Mouse (Mus musculus): ENCODE measurements at regions not wholly inside any gene's neighbourhood (a gene's known extent, or its start where the extent isn't known, plus 50 kb on each side); places are given as distances from the start of the nearest gene placed in this dataset.

- H3K9me3 ChIP-seq: no peaks in the 10 kb centered on the region
- no peaks in the 10 kb centered on the region for H3K36me3 ChIP-seq (replicated peaks)
- H3K27me3 ChIP-seq (replicated peaks): no peaks in the 10 kb centered on the region
- H3K4me2 ChIP-seq: no peak overlapping the region
- H3K9ac ChIP-seq: no peak overlapping the region
- no peak for ATAC-seq (replicated peaks)
- no peak overlapping the region for H3K4me3 ChIP-seq
- no peaks in the 10 kb centered on the region for H3K4me1 ChIP-seq
- H3K27ac ChIP-seq: no peak overlapping the region
These were observed 52.0 kb upstream of the C030005K15Rik start for GRCm38 (mm10) chr10:97778531-97778930.

DNA sequence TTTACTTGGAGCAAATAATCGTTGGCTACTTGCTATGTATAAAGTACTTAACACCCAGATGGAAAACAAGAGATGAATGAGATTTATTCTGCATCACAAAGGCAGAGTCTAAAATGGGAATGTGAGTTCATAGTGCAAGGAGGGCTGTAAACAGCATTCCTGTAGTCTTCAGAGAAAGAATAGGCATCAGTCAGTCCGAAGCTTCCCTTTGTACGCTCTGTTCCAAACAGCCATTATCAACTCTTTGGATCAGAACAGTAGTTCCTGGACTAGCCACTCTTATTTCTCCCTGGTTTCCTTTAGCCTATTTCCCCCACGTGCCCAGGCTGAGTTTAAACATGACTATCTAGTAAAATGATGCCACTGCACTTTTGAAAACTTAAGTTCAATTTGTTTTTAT lies 52.8 kb upstream of the C030005K15Rik start:
- no peaks in the 10 kb centered on the region for H3K27me3 ChIP-seq (replicated peaks)
- no peak overlapping the region for H3K27ac ChIP-seq
- H3K36me3 ChIP-seq (replicated peaks): no peaks in the 10 kb centered on the region
- no peak overlapping the region for H3K4me2 ChIP-seq
- WGBS: 62% methylated on average over 4 of the region's 4 CpGs
- H3K9ac ChIP-seq: no peak overlapping the region
- no peaks in the 10 kb centered on the region for H3K4me1 ChIP-seq
- no peaks in the 10 kb centered on the region for H3K9me3 ChIP-seq
- ATAC-seq (replicated peaks): no peak
- no peak overlapping the region for H3K4me3 ChIP-seq

DNA sequence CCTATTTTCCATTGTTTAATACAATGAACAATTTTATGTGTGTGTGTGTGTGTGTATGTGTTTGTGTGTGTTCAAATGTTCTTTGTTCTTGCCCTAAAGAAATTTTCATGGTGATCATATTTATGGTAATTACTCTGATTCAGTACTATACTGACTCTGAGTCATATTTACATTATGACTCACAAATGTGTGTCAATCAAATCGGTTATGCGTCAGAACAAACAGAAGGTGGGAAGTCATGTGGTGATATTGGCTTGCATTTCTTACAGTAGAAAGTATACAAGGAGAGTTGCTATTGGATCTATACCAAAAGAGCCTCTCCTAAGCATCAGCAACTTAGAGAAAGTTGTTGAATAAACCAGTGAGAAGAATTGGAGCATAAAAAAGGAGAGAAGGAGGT lies 67.2 kb upstream of the C030005K15Rik start:
- Histone ChIP-seq H3K4me3 (no peak overlapping the region), H3K27ac (no peak overlapping the region), H3K36me3 (replicated peaks) (no peaks in the 10 kb centered on the region), H3K27me3 (replicated peaks) (no peaks in the 10 kb centered on the region), H3K4me2 (no peak overlapping the region), H3K4me1 (no peaks in the 10 kb centered on the region), H3K9ac (no peak overlapping the region), H3K9me3 (no peaks in the 10 kb centered on the region)
- WGBS: 88% methylated on average over 2 of the region's 2 CpGs
- no peak for ATAC-seq (replicated peaks)

DNA sequence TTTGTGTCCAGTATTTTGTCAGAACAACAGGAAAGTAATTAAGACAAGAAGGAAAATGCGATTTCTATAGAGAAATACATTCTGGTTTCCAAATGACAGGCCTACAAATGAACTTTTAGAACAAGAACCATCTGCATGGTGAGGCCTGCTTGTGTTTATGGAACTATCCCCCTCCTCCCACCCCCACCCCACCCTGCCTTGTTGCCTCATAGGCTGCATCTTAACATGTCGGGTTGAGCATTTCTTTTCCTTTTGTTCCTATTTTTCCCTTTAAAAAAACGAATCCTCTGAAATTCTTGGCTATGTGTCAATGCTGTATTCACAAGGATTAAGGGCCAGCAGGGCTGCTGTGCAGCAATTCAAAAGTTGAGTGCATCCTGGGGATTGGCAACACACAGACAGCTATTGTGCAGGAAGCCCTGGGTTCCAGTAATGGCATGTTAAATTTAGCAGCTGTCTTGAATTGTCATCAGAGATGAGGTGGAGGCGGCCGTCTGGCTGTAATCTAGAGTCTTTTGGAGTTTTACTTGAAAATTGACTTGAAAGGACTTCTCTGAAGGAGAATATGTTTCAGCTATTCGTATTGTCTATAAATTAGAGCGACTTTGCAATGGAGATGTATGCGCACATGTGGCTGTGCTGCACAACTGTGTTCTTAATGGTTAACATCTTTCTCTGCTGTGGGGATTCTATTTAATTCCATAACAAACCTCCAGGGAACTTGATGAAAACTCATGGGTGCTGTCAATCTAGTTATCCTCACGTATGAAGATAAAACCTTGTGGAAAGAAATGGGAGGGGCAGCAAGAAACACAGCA lies 75.1 kb upstream of the C030005K15Rik start:
- no peak overlapping the region for H3K27ac ChIP-seq
- H3K4me1 ChIP-seq: no peaks in the 10 kb centered on the region
- no peaks in the 10 kb centered on the region for H3K27me3 ChIP-seq (replicated peaks)
- no peaks in the 10 kb centered on the region for H3K36me3 ChIP-seq (replicated peaks)
- 31% methylated on average over 9 of the region's 9 CpGs for WGBS
- H3K4me2 ChIP-seq: no peak overlapping the region
- no peak overlapping the region for H3K9ac ChIP-seq
- peak; percentile 80 for ATAC-seq (replicated peaks)
- no peak overlapping the region for H3K4me3 ChIP-seq
- no peaks in the 10 kb centered on the region for H3K9me3 ChIP-seq

DNA sequence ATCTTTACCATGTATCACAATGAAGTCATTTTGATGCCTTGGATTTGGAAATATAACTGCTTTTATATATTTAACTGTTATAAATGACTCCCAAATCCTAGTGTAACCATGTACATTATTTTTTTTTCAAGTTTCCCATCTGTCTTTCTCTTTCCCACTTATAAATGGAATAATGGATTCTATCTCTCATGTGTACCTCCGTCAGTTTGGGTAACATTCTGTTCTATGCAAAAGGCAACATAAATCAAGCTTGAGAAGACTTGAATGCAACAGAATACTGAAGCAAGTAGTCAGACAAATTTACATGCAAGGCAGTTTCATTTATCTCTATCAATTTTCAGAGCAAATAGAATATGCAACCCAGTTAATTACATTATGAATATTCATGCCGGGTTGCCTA lies 81.4 kb upstream of the C030005K15Rik start:
- Histone ChIP-seq H3K4me1 (no peaks in the 10 kb centered on the region), H3K9me3 (no peaks in the 10 kb centered on the region), H3K4me2 (no peak overlapping the region), H3K4me3 (no peak overlapping the region), H3K27ac (no peak overlapping the region), H3K9ac (no peak overlapping the region), H3K36me3 (replicated peaks) (no peaks in the 10 kb centered on the region), H3K27me3 (replicated peaks) (no peaks in the 10 kb centered on the region)
- no peak for ATAC-seq (replicated peaks)
- WGBS: 86% methylated on average over 2 of the region's 2 CpGs

DNA sequence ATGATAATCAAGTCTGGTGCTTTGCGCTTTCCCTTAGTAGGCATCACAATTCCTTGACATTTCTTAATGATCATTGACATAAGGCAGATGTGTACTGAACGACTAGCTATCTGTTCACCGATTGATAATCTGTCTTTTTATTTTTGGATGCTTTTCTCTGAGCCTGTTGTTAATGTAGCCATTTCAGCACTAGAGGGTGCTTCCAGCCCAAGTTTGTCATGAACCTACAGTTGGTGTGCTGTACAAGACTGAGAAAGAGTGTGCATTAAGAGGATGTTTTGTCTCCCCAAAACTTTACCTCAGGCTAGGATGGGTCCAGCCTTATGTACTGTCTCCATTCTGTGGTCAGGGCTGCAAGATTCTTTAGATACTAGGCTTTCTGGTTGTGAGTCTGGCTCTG lies 116.0 kb upstream of the C030005K15Rik start:
- H3K27ac ChIP-seq: no peak overlapping the region
- 88% methylated on average over 3 of the region's 3 CpGs for WGBS
- no peaks in the 10 kb centered on the region for H3K36me3 ChIP-seq (replicated peaks)
- no peaks in the 10 kb centered on the region for H3K9me3 ChIP-seq
- H3K27me3 ChIP-seq (replicated peaks): no peaks in the 10 kb centered on the region
- H3K9ac ChIP-seq: no peak overlapping the region
- no peak overlapping the region for H3K4me3 ChIP-seq
- H3K4me1 ChIP-seq: no peaks in the 10 kb centered on the region
- no peak for ATAC-seq (replicated peaks)
- no peak overlapping the region for H3K4me2 ChIP-seq

GRCm38 (mm10) chr10:97851487-97851886 lies 124.9 kb upstream of the C030005K15Rik start:
- no peaks in the 10 kb centered on the region for H3K4me1 ChIP-seq
- no peak for ATAC-seq (replicated peaks)
- no peaks in the 10 kb centered on the region for H3K9me3 ChIP-seq
- no peak overlapping the region for H3K9ac ChIP-seq
- H3K4me2 ChIP-seq: no peak overlapping the region
- H3K4me3 ChIP-seq: no peak overlapping the region
- WGBS: 82% methylated on average over 2 of the region's 2 CpGs
- no peaks in the 10 kb centered on the region for H3K27me3 ChIP-seq (replicated peaks)
- H3K36me3 ChIP-seq (replicated peaks): no peaks in the 10 kb centered on the region
- H3K27ac ChIP-seq: no peak overlapping the region

- Histone ChIP-seq H3K9me3 (no peaks in the 10 kb centered on the region), H3K9ac (no peak overlapping the region), H3K4me2 (no peak overlapping the region), H3K27ac (no peak overlapping the region), H3K27me3 (replicated peaks) (no peaks in the 10 kb centered on the region), H3K36me3 (replicated peaks) (no peaks in the 10 kb centered on the region), H3K4me3 (no peak overlapping the region), H3K4me1 (no peaks in the 10 kb centered on the region)
- ATAC-seq (replicated peaks): no peak
- 54% methylated on average over 3 of the region's 3 CpGs for WGBS
These were observed 150.5 kb upstream of the C030005K15Rik start for GRCm38 (mm10) chr10:97877088-97877487.

- Histone ChIP-seq H3K36me3 (replicated peaks) (no peaks in the 10 kb centered on the region), H3K27ac (no peak overlapping the region), H3K27me3 (replicated peaks) (no peaks in the 10 kb centered on the region), H3K9ac (no peak overlapping the region), H3K4me1 (no peaks in the 10 kb centered on the region), H3K9me3 (no peaks in the 10 kb centered on the region), H3K4me2 (no peak overlapping the region), H3K4me3 (no peak overlapping the region)
- no peak for ATAC-seq (replicated peaks)
- 87% methylated on average over 1 of the region's 1 CpGs for WGBS
These were observed 159.5 kb upstream of the C030005K15Rik start for GRCm38 (mm10) chr10:97886049-97886448.

DNA sequence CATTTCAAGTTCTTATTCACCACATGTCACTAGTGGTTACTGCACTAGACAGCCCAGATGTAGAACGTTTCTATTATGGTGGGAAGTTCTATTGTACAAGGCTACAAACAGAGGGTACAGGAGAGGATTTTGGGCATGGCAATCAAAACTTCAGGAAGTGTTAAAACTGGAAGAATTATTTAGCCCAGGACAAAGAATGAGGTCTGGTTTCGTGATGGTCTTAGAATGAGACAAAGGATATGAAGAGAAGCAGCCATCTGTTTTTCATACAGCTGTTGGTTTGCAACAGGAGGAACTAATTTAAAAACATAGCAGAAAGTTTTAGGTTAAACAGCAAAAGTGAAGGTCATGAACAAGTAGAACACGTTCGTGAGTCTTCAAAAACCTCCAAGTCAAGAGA lies 179.2 kb upstream of the C030005K15Rik start:
- Histone ChIP-seq H3K4me3 (no peak overlapping the region), H3K4me1 (no peaks in the 10 kb centered on the region), H3K9me3 (no peaks in the 10 kb centered on the region), H3K9ac (no peak overlapping the region), H3K27me3 (replicated peaks) (no peaks in the 10 kb centered on the region), H3K4me2 (no peak overlapping the region), H3K36me3 (replicated peaks) (no peaks in the 10 kb centered on the region), H3K27ac (no peak overlapping the region)
- 65% methylated on average over 4 of the region's 4 CpGs for WGBS
- no peak for ATAC-seq (replicated peaks)

GRCm38 (mm10) chr10:97925568-97925967 lies 199.0 kb upstream of the C030005K15Rik start:
- Histone ChIP-seq H3K36me3 (replicated peaks) (no peaks in the 10 kb centered on the region), H3K4me2 (no peak overlapping the region), H3K9ac (no peak overlapping the region), H3K4me3 (no peak overlapping the region), H3K4me1 (no peaks in the 10 kb centered on the region), H3K27me3 (replicated peaks) (no peaks in the 10 kb centered on the region), H3K27ac (no peak overlapping the region), H3K9me3 (no peaks in the 10 kb centered on the region)
- 47% methylated on average over 4 of the region's 4 CpGs for WGBS
- ATAC-seq (replicated peaks): peak; percentile 71

DNA sequence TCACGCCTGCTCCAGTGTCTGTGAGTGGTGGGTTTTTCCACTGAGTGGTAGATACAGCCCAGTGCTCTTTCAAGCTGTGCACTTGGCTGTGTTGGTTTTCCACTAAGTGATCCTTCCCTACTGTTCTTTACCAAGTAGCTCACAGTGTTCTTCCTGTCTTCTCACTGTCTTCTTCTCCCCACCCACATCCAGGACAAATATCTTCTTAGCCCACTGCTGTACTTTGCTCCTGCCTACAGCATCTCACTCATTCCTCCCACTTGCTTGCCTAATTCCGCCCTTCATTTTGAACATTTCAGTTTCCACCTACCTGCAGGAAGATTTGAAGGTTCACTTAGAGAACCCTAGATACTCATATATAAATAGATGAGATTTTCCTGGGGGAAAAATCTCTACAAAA lies 213.8 kb upstream of the C030005K15Rik start:
- ATAC-seq (replicated peaks): no peak
- Histone ChIP-seq H3K4me1 (no peaks in the 10 kb centered on the region), H3K36me3 (replicated peaks) (no peaks in the 10 kb centered on the region), H3K9ac (no peak overlapping the region), H3K4me2 (no peak overlapping the region), H3K4me3 (no peak overlapping the region), H3K27ac (no peak overlapping the region), H3K27me3 (replicated peaks) (no peaks in the 10 kb centered on the region), H3K9me3 (no peaks in the 10 kb centered on the region)
- 85% methylated on average over 2 of the region's 2 CpGs for WGBS

DNA sequence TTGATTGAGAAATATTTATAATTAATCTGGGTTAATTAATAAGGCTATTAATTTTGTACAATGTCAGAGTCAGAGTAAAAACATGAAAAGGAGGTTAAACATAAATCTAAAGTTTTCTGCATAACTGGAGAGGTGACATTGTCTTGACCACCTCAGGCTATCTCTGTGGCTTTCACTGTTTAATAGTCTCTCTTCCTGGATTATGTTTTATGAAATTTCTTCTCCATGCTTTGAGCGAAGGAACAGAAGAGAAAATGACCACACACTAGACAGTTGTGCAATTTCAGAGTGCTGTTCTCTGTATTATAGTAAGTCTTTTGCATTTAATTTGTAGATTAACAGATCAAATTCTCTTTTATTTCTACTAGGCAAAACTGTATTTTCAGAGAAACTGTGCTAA lies 239.3 kb upstream of the C030005K15Rik start:
- H3K4me1 ChIP-seq: no peaks in the 10 kb centered on the region
- ATAC-seq (replicated peaks): no peak
- H3K4me3 ChIP-seq: no peak overlapping the region
- WGBS: 88% methylated on average over 1 of the region's 1 CpGs
- no peaks in the 10 kb centered on the region for H3K27me3 ChIP-seq (replicated peaks)
- H3K36me3 ChIP-seq (replicated peaks): no peaks in the 10 kb centered on the region
- H3K27ac ChIP-seq: no peak overlapping the region
- no peaks in the 10 kb centered on the region for H3K9me3 ChIP-seq
- H3K9ac ChIP-seq: no peak overlapping the region
- no peak overlapping the region for H3K4me2 ChIP-seq

Data from midbrain, embryonic 15.5 days (tissue).